Mouse (Mus musculus): ENCODE results near the gene Aox4.

Gene Aox4

GRCm38 (mm10) chr1:58244487-58244886 is 34.3 kb downstream of the Aox4 start:
- DNase-seq (ENCODE audit: low read depth, low spot score): no peak

- no peak for DNase-seq (ENCODE audit: low read depth, low spot score)
Observed at GRCm38 (mm10) chr1:58248518-58248917, 38.3 kb downstream of the Aox4 start.

- no peak for DNase-seq (ENCODE audit: low read depth, low spot score)
Observed at GRCm38 (mm10) chr1:58253466-58253865, 43.3 kb downstream of the Aox4 start.

- DNase-seq (ENCODE audit: low read depth, low spot score): peak; percentile 79
Observed at GRCm38 (mm10) chr1:58257195-58257991, 47.2 kb downstream of the Aox4 start.

- DNase-seq (ENCODE audit: low read depth, low spot score): no peak
Observed at GRCm38 (mm10) chr1:58260311-58260710, 50.1 kb downstream of the Aox4 start.

- no peak for DNase-seq (ENCODE audit: low read depth, low spot score)
Observed at GRCm38 (mm10) chr1:58268231-58268630, 58.0 kb downstream of the Aox4 start.

- peak; percentile 80 for DNase-seq (ENCODE audit: low read depth, low spot score)
Observed at GRCm38 (mm10) chr1:58270807-58271569, 60.8 kb downstream of the Aox4 start.

GRCm38 (mm10) chr1:58275879-58276278 is 65.7 kb downstream of the Aox4 start:
- no peak for DNase-seq (ENCODE audit: low read depth, low spot score)

GRCm38 (mm10) chr1:58278026-58278425 is 67.8 kb downstream of the Aox4 start, which contains the start of gene Aox2:
Aox2 (plus strand) TSS chr1:58278326.
- DNase-seq (ENCODE audit: low read depth, low spot score): no peak

- DNase-seq (ENCODE audit: low read depth, low spot score): no peak
Observed at GRCm38 (mm10) chr1:58278513-58278912, 68.3 kb downstream of the Aox4 start.

GRCm38 (mm10) chr1:58280381-58280780 is 70.2 kb downstream of the Aox4 start:
- no peak for DNase-seq (ENCODE audit: low read depth, low spot score)

GRCm38 (mm10) chr1:58280939-58281624 is 70.9 kb downstream of the Aox4 start:
- no peak for DNase-seq (ENCODE audit: low read depth, low spot score)

GRCm38 (mm10) chr1:58281625-58281988 is 71.4 kb downstream of the Aox4 start:
- no peak for DNase-seq (ENCODE audit: low read depth, low spot score)

GRCm38 (mm10) chr1:58284505-58284904 is 74.3 kb downstream of the Aox4 start:
- DNase-seq (ENCODE audit: low read depth, low spot score): no peak

GRCm38 (mm10) chr1:58288091-58288490 is 77.9 kb downstream of the Aox4 start:
- DNase-seq (ENCODE audit: low read depth, low spot score): no peak

- no peak for DNase-seq (ENCODE audit: low read depth, low spot score)
Observed at GRCm38 (mm10) chr1:58289863-58290469, 79.8 kb downstream of the Aox4 start.

GRCm38 (mm10) chr1:58291394-58292300 is 81.5 kb downstream of the Aox4 start:
- DNase-seq (ENCODE audit: low read depth, low spot score): no peak

- DNase-seq (ENCODE audit: low read depth, low spot score): no peak
Observed at GRCm38 (mm10) chr1:58294730-58295129, 84.5 kb downstream of the Aox4 start.

- DNase-seq (ENCODE audit: low read depth, low spot score): peak; percentile 87
Observed at GRCm38 (mm10) chr1:58296278-58296677, 86.1 kb downstream of the Aox4 start.

- no peak for DNase-seq (ENCODE audit: low read depth, low spot score)
Observed at GRCm38 (mm10) chr1:58296821-58297220, 86.6 kb downstream of the Aox4 start.

- DNase-seq (ENCODE audit: low read depth, low spot score): peak; percentile 40
Observed at GRCm38 (mm10) chr1:58298347-58298746, 88.2 kb downstream of the Aox4 start.

Data from 3T3-L1 (cell line).